Mouse (Mus musculus) B cell, adult 2 months (primary cell): ENCODE data around the gene Dazap1.
A peak's percentile ranks its signal among the peaks of the same experiment; 100 is the strongest.

ENCODE experiments used
- DNase-seq, 2 experiments: peaks; one replicate each; pipeline ENCODE4 v3.0.0; 2022

Gene Dazap1

DNA sequence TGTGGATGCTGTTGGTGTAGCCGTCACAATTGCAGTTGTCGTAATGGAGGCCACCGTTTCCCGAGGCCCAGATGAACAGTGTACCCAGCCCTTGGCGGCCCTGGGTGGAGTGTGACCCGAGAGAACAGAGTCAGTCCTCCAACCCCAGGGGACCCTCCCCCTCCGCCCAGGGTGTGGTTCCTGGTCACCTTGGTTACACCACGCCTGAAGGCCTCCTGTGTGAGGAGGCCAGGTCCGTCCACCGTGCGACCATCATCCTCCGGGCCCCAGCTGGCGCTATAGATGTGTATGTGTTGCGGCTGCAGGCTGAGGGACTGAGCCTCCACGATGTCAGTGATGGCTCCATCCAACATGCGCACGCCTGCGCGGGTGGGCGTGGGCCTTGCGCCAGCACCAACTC, 63.8 kb downstream of the Dazap1 start:
- DNase-seq = no peak

DNA sequence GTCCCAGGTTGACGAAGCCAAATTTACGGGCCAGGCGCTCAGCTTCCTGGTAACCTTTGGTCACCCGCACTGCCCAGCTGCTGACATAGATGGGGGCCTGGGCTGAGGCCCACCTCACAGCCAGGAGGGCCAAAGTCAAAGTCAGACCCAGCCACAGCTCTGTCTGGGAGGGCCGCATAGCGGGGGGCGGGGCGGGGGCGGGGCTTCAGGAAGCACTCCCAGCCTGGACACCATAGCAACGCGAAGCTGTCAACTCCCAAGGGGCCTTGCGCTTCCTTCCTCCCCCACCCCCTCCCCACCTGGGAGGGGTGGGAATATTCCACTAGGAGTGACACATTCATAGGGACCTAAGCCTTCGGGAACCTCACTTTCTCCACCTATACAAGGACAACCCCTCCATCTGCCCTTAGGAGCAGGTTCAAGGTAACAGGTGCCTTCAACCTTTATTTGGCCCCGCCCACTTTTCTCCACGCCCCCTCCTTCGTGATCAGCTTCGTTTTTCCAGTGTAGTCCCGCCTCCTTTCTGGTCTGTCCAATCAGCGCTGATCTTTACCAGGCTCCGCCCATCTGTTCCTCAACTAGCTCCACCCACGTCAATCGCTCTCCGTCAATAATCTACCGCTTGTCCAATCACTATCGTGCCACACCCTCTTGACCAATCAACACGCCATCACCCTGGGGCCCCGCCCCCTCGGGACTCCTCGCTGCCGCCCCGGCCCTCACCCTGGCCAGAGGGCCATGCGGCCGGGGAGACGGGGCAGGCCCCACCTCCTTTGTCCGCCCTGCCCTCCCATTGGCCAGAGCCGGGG, 68.2 kb downstream of the Dazap1 start, which contains the start of the genes Pcsk4 and Reep6:
Gene Pcsk4, minus strand, starts transcription at position 226 of the 809 bp plus-strand sequence.
Gene Reep6, plus strand, starts transcription at position 681 of the 809 bp plus-strand sequence.
- DNase-seq = peak; percentile 97 to 98

DNA sequence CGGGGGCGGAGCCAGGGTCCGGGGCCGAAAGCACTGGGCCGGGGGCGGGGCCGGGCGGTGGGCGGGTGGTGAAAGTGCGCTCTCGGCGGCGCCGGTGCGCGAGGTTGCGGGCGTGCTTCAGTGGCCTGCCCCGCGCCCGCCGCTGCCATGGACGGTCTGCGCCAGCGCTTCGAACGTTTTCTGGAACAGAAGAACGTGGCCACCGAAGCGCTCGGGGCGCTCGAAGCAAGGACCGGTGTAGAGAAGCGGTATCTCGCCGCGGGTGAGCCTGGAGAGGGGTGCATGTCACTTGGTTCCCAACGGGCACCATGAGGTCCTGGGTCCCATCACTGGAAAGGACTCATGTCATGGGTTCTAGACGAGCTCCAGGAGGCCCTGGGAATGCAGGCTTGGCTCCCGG, 68.8 kb downstream of the Dazap1 start:
- no peak for DNase-seq

DNA sequence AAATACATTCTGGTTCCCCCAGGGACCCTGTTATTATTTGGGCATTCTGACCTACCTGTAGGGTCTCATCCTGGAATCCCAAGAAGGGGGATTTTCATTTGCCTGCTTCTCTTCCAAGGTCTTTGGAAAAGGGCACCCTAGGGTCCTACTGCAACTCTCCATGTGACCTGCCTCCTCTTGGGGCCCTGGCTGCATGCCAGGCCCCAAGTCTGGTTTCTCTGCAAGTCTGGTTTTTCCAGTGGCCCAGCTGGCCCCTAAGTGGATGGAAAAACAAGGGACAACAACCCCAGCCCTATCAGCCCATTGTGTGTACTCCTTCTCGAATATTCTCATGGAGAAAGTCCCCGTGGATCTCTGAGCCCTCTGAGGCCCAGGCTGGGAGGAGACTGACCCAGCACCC, 69.6 kb downstream of the Dazap1 start:
- DNase-seq = no peak

DNA sequence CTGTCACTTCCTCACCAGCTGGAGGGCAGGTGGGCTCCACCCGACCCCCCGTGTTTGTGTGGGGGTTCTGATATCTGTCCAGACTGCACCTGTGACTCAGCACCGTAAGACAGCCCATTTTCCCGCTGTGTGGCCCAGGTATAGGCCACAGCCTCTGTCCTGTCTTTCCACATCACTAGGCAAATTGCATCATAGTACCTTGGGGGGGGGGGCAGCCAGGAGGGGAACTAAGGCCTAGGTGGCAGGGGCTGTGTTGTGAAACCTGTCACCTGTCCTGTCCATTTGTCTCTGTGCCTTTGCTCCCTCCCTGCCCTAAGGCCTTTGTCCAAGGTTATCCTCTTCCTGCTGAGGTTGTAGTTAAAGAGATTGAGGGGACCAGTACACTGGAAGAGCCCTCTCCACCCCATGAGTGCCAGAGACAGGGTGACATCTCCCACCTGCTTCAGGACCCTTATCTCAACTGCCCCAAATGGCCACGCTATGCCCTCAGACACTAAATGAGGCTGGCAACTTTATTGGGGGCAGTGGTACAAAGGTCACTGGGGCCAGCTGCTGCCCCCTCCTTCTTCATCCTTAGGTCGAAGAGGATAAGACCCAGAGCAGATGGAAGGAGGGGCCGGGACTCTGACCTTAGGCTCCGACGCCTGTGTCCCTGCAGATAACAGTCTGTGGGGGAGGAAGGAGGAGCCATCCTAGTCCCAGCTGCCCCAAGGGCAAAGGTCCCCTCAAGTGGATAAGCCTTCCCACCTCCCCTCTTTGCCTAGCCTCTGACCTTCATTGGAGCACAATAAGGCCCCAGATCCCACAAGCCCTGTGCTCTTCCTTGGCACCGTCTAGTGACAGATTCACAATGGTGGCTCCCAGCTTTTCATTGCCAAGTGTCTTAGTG, 70.6 kb downstream of the Dazap1 start:
- DNase-seq = no peak

DNA sequence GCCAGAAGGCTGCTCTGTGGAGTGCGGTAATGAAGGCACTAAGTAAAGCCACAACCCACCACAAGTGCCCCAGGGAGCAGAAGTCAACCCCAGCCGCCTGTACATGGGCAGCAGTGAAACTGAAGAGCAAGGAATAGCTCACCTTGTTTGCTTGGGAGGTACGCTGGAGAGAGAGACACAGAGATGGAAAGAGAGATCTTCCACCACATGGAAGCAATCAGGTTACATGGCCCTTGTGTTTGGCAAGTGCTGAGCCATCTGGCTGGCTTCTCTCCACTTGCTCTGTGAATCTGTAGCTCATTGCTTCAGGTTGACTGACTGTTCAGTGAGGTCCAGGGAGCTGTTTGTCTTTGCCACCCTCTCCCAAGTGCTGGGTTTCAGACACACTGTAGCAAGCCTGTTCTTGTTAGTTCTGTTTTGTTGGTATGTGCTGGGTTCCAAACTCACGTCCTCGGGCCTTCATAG, 71.3 kb downstream of the Dazap1 start:
- no peak for DNase-seq

DNA sequence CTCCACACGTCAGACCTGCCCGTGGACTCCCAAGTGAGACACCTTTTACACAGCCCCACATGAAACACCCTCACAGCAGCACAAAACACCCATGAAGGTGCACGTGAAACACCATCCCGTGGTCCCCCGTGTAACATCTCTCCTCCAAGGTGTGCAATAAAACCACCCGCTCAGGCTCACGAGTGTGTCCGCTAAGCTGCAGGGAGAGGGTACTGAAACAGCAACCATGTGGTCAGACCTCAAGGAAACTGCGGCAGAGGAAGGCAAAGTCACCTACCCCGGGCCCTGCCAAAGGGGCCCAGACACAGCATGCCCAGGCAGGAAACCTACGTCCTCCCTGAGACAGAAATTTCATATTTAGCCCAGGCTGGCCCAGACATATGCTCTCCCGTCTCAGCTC, 75.0 kb downstream of the Dazap1 start:
- no peak for DNase-seq
